Mouse (Mus musculus) CH12F3 (cell line): Measurements from ENCODE around the gene Dennd2a.

Experiments used
- in situ Hi-C: fragments of 300-500 bp; cut with MboI; formaldehyde crosslinking; loops from 2 replicates; pipeline ENCODE4 v1.14.3; 2020; ENCODE audit warnings: low sequenced_read_pairs

Dennd2a gene

GRCm38 (mm10) chr6:39559276-39559939 lies 1.7 kb upstream of the Dennd2a start:
- in situ Hi-C loops = no loop called here

DNA sequence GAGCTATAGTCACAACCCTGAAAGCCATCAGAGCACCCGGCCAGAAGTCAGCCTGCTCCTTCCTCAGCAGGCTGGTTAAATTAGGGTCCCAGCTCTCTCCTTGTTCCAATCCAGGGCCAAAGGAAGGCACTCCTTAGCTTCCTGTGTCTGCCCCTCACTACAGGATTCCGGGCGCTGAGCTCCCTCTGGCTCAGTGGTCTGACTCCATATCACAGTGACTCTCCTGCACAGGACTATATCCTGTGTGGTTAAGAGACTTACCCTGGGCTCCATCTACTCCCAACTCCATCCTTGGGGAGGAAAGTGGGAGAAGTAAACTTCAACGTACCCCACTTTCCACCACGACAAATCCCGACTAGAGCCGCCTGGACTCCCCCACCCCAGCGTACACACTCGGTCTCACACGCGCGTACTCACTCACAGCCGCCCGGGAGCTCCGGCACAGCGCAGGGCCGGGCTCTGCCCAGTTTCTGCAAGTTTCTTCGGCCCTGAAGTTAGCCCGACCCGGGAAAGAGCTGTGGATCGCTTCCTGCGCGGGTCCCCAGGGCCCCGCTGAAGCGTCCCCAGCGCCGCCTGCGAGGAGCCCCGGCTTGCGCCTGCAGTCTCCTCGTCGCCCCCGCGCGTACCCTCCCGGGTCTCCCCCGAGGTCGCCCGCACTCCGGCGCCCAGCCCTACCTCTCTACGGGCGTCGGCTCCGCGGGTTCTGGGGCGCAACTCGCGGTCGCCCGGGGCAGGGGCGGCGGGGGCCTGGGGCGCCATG lies 587 bp downstream of the Dennd2a start:
- in situ Hi-C loops = no loop called here

GRCm38 (mm10) chr6:39555648-39555945 lies 2.1 kb downstream of the Dennd2a start:
- in situ Hi-C loops = no loop called here

DNA sequence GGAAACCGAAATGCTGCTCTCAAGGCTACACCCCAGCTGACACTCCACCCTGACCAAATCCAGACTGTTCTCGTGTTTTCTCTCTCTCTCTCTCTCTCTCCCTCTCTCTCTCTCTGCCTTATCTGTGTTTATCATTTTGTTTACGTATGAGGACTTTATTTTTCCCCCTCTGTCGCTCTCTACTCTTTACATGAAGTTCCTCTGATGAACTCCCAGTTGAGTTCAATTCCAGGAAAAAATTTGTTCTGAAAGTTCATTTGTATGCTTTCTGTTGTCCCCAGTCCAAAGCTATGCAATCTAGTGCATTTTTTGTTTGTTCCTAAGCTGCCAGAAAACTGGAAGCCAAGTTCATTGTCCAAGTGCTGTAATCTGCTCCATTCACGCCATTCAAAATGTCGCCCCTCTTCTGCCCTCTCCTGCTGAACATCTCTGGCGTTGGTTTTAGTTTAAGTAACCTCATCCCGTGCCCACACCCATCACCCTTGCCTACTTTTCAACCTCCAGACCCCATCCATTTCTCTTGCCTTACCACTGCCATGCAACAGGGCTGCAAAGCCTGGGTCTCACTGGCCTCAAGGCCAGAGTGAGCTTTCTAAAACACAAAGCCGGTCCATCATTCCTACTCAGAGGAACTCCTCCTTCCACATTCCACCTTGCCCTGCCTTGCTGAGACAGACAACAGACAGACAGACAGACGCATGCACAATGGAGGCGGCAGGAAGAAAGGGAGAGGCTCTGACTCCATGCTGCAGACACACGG lies 2.6 kb downstream of the Dennd2a start:
- in situ Hi-C loops = no loop called here

GRCm38 (mm10) chr6:39551981-39552636 lies 5.6 kb downstream of the Dennd2a start:
- in situ Hi-C loops = no loop called here

DNA sequence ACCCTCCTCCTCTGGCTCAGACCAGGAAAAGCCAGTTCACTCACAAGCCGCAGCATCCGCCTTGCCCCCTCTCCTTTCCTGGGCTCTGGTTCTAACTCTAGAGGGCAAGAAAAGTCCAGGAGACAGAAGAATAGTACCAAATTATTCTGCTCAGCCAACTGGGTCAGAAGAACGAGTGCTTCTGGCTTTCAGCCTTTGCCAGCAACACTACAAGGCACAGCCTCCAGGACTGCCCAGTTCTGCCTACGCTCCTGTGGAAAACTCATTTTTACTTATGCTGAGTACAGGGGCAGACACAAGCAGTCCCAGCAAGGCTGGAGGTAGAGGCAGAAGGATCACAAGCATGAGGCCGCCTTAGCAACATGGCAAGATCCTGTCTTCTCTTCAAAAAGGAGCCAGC lies 9.6 kb downstream of the Dennd2a start:
- in situ Hi-C loops = no loop called here

DNA sequence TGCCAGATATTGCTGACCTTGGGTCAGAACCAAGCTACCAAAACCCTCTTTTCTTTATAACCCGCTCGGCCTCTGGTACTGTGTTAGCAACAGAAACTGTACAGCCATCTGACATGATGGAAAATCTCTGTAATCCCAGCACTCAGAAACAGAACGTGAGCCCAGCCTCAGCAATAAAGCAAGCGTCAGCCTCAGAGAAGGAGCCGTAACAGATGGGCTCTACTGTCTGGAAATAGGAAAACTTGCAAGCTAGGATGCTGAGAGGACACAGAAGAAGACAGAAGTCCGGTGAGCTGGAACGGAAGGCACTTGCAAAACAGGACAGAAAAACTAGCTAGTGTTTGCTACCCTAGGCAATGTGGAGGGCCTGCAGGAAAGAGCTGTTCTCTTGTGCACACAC lies 12.2 kb downstream of the Dennd2a start:
- in situ Hi-C loops = no loop called here

- in situ Hi-C loops = no loop called here
Measured at GRCm38 (mm10) chr6:39543769-39544420, 13.8 kb downstream of the Dennd2a start.

GRCm38 (mm10) chr6:39542631-39543597 lies 14.8 kb downstream of the Dennd2a start:
- in situ Hi-C loops = no loop called here

- in situ Hi-C loops = no loop called here
Measured at GRCm38 (mm10) chr6:39540563-39540962, 17.1 kb downstream of the Dennd2a start.

DNA sequence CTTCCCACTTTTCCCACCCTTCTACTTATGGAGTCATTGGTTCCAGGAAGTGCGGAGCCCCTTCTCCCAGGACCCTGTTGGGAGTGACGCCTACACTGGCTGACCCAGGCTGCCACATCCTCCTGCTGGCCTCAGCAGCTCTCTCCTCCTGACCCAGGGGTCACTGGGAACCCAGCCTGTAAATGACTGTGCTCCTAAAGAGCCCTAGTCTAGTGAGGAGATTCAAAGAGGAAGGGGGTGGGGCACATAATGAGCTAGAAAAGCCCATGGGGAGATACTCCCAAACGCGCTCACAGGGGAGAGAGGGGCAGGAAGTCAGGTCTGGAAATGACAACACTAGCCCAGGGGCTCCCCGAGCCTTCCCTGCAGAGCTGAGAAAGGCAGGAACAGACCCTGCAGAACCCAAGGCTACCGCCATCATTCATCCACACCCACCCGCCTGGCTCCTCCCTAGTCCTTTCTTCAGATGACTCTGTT lies 17.9 kb downstream of the Dennd2a start:
- in situ Hi-C loops = no loop called here

- in situ Hi-C loops = no loop called here
Measured at GRCm38 (mm10) chr6:39538227-39538626, 19.4 kb downstream of the Dennd2a start.

- in situ Hi-C loops = no loop called here
Measured at GRCm38 (mm10) chr6:39537276-39537675, 20.4 kb downstream of the Dennd2a start.

GRCm38 (mm10) chr6:39536621-39537020 lies 21.0 kb downstream of the Dennd2a start:
- in situ Hi-C loops = no loop called here

GRCm38 (mm10) chr6:39534944-39535343 lies 22.7 kb downstream of the Dennd2a start:
- in situ Hi-C loops = no loop called here

- in situ Hi-C loops = no loop called here
Measured at GRCm38 (mm10) chr6:39528671-39529535, 28.8 kb downstream of the Dennd2a start.

DNA sequence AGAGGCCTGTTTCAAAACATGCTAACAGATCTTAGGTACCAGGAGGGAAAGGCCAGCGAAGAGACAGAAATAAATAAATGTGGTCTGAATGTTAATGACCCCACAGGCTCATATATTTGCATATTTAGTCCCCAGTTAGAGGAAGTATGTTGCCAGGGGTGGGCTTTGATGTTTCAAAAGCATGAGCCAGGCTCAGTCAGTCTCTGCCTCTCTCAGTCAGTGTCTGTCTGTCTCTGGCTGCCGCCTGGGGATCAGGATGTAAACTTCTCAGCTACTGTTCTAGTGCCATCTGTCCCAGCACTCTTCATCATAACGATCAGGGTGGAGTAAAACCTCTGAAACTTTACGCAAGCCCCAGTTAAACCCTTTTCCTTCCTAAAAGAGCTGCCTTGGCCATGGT lies 29.9 kb downstream of the Dennd2a start:
- in situ Hi-C loops = no loop called here

GRCm38 (mm10) chr6:39527337-39527784 lies 30.3 kb downstream of the Dennd2a start:
- in situ Hi-C loops = no loop called here

GRCm38 (mm10) chr6:39526797-39527196 lies 30.9 kb downstream of the Dennd2a start:
- in situ Hi-C loops = no loop called here
